Mouse (Mus musculus) embryonic facial prominence, embryonic 11.5 days (tissue): ENCODE measurements around the gene 4931428L18Rik. TPM values are rescaled to one million over a fixed set of nuclear protein-coding genes. Genes with fewer than 3 reads are reported as not detected.
A peak's percentile ranks its signal among the peaks of the same experiment; 100 is the strongest.

Source experiments
- ATAC-seq: fragments of 200-750 bp; cut with Nextera tagmentation; replicated peaks from 2 replicates; pipeline ENCODE4 v1.8.0; 2017; ENCODE audit warnings: low read depth; ENCODE audit not compliant: insufficient number of reproducible peaks, low FRiP score, low TSS enrichment
- DNase-seq: peaks from one replicate; pipeline ENCODE4 v3.0.0-alpha.2; 2015; ENCODE audit warnings: low spot score
- H3K27ac ChIP-seq: fragments of 300-500 bp; sonication (generic); replicated peaks from 2 replicates; pipeline ENCODE4 v1.5.1; 2014; ENCODE audit warnings: mild to moderate bottlenecking, low read depth, low read length, control low read depth
- H3K27me3 ChIP-seq: fragments of 300-500 bp; sonication (generic); 2 replicates; pipeline ENCODE4 v1.6.1; 2014; ENCODE audit warnings: mild to moderate bottlenecking, low read length, moderate library complexity, mixed read lengths; ENCODE audit not compliant: control insufficient read depth, insufficient read depth
- H3K36me3 ChIP-seq: fragments of 300-500 bp; sonication (generic); replicated peaks from 2 replicates; pipeline ENCODE4 v1.6.1; 2014; ENCODE audit warnings: low read depth, mild to moderate bottlenecking, low read length, moderate library complexity, mixed read lengths; ENCODE audit not compliant: control insufficient read depth, insufficient read depth
- H3K4me1 ChIP-seq: fragments of 300-500 bp; sonication (generic); 2 replicates; pipeline ENCODE4 v1.6.1; 2014; ENCODE audit warnings: low read length, mixed read lengths; ENCODE audit not compliant: control insufficient read depth, insufficient read depth
- H3K4me2 ChIP-seq: fragments of 300-500 bp; sonication (generic); 2 replicates; pipeline ENCODE4 v1.6.1; 2014; ENCODE audit warnings: low read depth, mild to moderate bottlenecking, control low read depth, low read length, moderate library complexity
- H3K4me3 ChIP-seq: fragments of 300-500 bp; sonication (generic); 2 replicates; pipeline ENCODE4 v1.5.1; 2014; ENCODE audit warnings: low read depth, low read length, control low read depth
- H3K9ac ChIP-seq: fragments of 300-500 bp; sonication (generic); replicated peaks from 2 replicates; pipeline ENCODE4 v1.6.1; 2014; ENCODE audit warnings: mild to moderate bottlenecking, control low read depth, low read length
- H3K9me3 ChIP-seq: fragments of 300-500 bp; sonication (generic); replicated peaks from 2 replicates; pipeline ENCODE4 v1.6.1; 2016; ENCODE audit warnings: mild to moderate bottlenecking, low read length, inconsistent platforms, mixed read lengths; ENCODE audit not compliant: control insufficient read depth
- WGBS: fragments of 180-500 bp; shearing (Covaris S2); extraction: QIAGEN DNeasy Blood & Tissue Kit; methylation state at CpG from one replicate; pipeline ENCODE4 v1.1.7; 2014; 5-methylcytosine and 5-hydroxymethylcytosine counted together
- polyA plus RNA-seq: library from polyadenylated mRNA; unstranded; fragments of >200 nt; fragmentation: Nextera tagmentation; extraction: Ambion mirVana; gene quantifications from 2 replicates; pipeline ENCODE4 v1.2.1, GENCODE M21; 2014

Gene 4931428L18Rik
- polyA plus RNA-seq, result not detected in 2 replicates

- 85% methylated on average over 7 of the region's 7 CpGs for WGBS
- no peak within 1 kb of the TSS for H3K9ac ChIP-seq
- no peaks in the 10 kb centered on the region for H3K27me3 ChIP-seq
- ATAC-seq (no peak), DNase-seq (no peak)
- no peak within 1 kb of the TSS for H3K27ac ChIP-seq
- H3K4me2 ChIP-seq, result no peak within 1 kb of the TSS
- no peaks in the 10 kb centered on the region for H3K4me1 ChIP-seq
- no peaks in the 10 kb centered on the region for H3K9me3 ChIP-seq
- H3K36me3 ChIP-seq, result no peaks in the 10 kb centered on the region
- H3K4me3 ChIP-seq, result no peak within 1 kb of the TSS
These were observed at the start of gene 4931428L18Rik, which contains the start of gene Pih1d3 for GRCm38 (mm10) chr1:31222564-31222963. Gene 4931428L18Rik, minus strand, starts transcription at chr1:31222684. Gene Pih1d3, plus strand, starts transcription at chr1:31222838.

- DNase-seq, result no peak
- H3K9ac ChIP-seq, result no peak overlapping the region
- no peak overlapping the region for H3K4me3 ChIP-seq
- H3K4me2 ChIP-seq, result no peak overlapping the region
- 73% methylated on average over 10 of the region's 10 CpGs for WGBS
- H3K4me1 ChIP-seq, result no peaks in the 10 kb centered on the region
- H3K36me3 ChIP-seq, result no peaks in the 10 kb centered on the region
- no peak overlapping the region for H3K27ac ChIP-seq
- ATAC-seq, result no peak
- H3K27me3 ChIP-seq, result no peaks in the 10 kb centered on the region
- H3K9me3 ChIP-seq, result no peaks in the 10 kb centered on the region
These were observed 37.9 kb upstream of the 4931428L18Rik start for GRCm38 (mm10) chr1:31260218-31260923.

GRCm38 (mm10) chr1:31233319-31234036 lies 11.0 kb upstream of the 4931428L18Rik start:
- DNase-seq, result peak; percentile 27

GRCm38 (mm10) chr1:31220599-31221250 lies 1.8 kb downstream of the 4931428L18Rik start:
- H3K4me2 ChIP-seq, result no peak overlapping the region
- no peak overlapping the region for H3K4me3 ChIP-seq
- 94% methylated on average over 4 of the region's 4 CpGs for WGBS
- H3K36me3 ChIP-seq, result no peaks in the 10 kb centered on the region
- H3K27me3 ChIP-seq, result no peaks in the 10 kb centered on the region
- H3K27ac ChIP-seq, result no peak overlapping the region
- H3K4me1 ChIP-seq, result no peaks in the 10 kb centered on the region
- no peak overlapping the region for H3K9ac ChIP-seq
- ATAC-seq, result no peak
- H3K9me3 ChIP-seq, result no peaks in the 10 kb centered on the region
- DNase-seq, result no peak

More at GRCm38 (mm10) chr1:31233319-31234036, 11.0 kb upstream of the 4931428L18Rik start:
- Histone ChIP-seq H3K27ac (no peak overlapping the region), H3K36me3 (no peaks in the 10 kb centered on the region), H3K4me1 (no peaks in the 10 kb centered on the region), H3K9ac (no peak overlapping the region), H3K9me3 (no peaks in the 10 kb centered on the region), H3K4me3 (no peak overlapping the region), H3K27me3 (no peaks in the 10 kb centered on the region), H3K4me2 (no peak overlapping the region)
- ATAC-seq, result peak; percentile 68

GRCm38 (mm10) chr1:31214831-31215230 lies 7.7 kb downstream of the 4931428L18Rik start:
- no peak for DNase-seq
- H3K4me2 ChIP-seq, result no peak overlapping the region
- no peaks in the 10 kb centered on the region for H3K9me3 ChIP-seq
- H3K9ac ChIP-seq, result no peak overlapping the region
- H3K4me3 ChIP-seq, result no peak overlapping the region
- no peaks in the 10 kb centered on the region for H3K27me3 ChIP-seq
- no peak overlapping the region for H3K27ac ChIP-seq
- H3K4me1 ChIP-seq, result no peaks in the 10 kb centered on the region
- no peaks in the 10 kb centered on the region for H3K36me3 ChIP-seq
- ATAC-seq, result no peak
- WGBS, result 69% methylated on average over 1 of the region's 1 CpGs

- peak; percentile 83 for DNase-seq
- WGBS, result 2% methylated on average over 5 of the region's 5 CpGs
These were observed 12.3 kb downstream of the 4931428L18Rik start for GRCm38 (mm10) chr1:31210144-31210543.

GRCm38 (mm10) chr1:31205770-31206169 lies 16.7 kb downstream of the 4931428L18Rik start:
- ATAC-seq, result no peak
- no peak for DNase-seq
- Histone ChIP-seq H3K4me1 (no peaks in the 10 kb centered on the region), H3K4me3 (no peak overlapping the region), H3K27me3 (no peaks in the 10 kb centered on the region), H3K4me2 (no peak overlapping the region), H3K9me3 (no peaks in the 10 kb centered on the region), H3K36me3 (no peaks in the 10 kb centered on the region), H3K9ac (no peak overlapping the region), H3K27ac (no peak overlapping the region)
- 84% methylated on average over 3 of the region's 3 CpGs for WGBS

More at GRCm38 (mm10) chr1:31210144-31210543, 12.3 kb downstream of the 4931428L18Rik start:
- ATAC-seq, result no peak
- Histone ChIP-seq H3K36me3 (no peaks in the 10 kb centered on the region), H3K4me1 (no peaks in the 10 kb centered on the region), H3K4me3 (no peak overlapping the region), H3K27me3 (no peaks in the 10 kb centered on the region), H3K4me2 (no peak overlapping the region), H3K27ac (no peak overlapping the region), H3K9ac (no peak overlapping the region), H3K9me3 (no peaks in the 10 kb centered on the region)
